Mouse (Mus musculus): ENCODE data around the gene Wnk3.
A peak's percentile ranks its signal among the peaks of the same experiment; 100 is the strongest.

DNA sequence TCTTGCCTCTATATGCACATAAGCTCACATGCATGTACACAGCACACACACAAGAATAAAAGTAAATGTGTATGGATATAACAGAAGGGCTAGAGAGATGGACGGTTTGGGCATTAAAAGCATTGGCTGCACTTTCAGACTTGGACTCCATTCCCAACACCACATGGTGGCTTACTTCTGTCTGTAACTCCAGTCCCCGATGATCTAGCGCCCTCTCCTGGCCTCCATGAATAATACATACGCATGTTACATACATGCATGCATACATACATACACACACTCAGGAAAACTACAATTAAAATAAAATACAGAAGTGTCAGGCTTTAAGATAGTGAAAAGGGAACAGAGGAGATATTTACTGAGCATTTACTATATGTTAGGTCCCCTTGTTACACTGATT, 115.9 kb downstream of the Wnk3 start:
- TF ChIP-seq EP300 (IDR thresholded peaks at IDR 0.05; ENCODE audit: low read depth), result no peak
- peak; percentile 46 for TF ChIP-seq CTCF (IDR thresholded peaks at IDR 0.05; ENCODE audit: low read depth)
